Mouse (Mus musculus): Measurements from ENCODE around the gene Cnga2. TPM values are rescaled to one million over a fixed set of nuclear protein-coding genes. Genes with fewer than 3 reads are reported as not detected.

Cnga2 gene
- total RNA-seq, 2 experiments from 2014 or later: not detected

DNA sequence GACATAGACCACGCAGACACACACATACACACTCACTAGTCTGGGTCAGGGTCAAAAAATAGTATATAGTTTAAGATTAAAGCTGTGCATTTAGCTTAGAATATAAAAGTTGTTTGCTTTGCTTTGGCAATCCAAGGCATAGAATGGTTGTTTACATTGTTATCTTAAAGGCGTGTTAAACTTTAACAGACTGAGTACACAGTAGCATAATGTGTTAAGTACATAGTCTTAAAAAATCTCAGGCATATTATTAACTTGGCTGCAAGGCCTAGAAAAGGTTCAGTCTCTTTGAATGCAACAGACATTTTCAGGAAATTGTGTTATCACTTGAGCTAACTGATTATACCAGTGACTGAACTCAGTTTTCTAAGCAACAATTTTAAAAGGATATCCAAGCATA lies 56.3 kb downstream of the Cnga2 start:
- DNase-seq (ENCODE audit: low spot score in 2 of 2): no peak

Other genes with a start within 250 kb of the Cnga2 start
- gene Vma21, start 175.9 kb upstream of the Cnga2 start, total RNA-seq (2021): 10 to 100 TPM; 41.1 to 44.5 TPM
- under 1 TPM; 0.36 to 0.38 TPM for gene Gm1141, start 70.8 kb upstream of the Cnga2 start, total RNA-seq (2021)
- 10 to 100 TPM; 15.4 to 18.6 TPM for gene Prrg3, start 29.2 kb upstream of the Cnga2 start, total RNA-seq (2021)
- gene Fate1, start 18.9 kb upstream of the Cnga2 start, total RNA-seq (2021): not detected
- not detected for gene Magea4, start 230.2 kb downstream of the Cnga2 start, total RNA-seq (2021)